Mouse (Mus musculus) cerebellum, adult (tissue): ENCODE data around the gene Taf12.
"Not testable (repeated sequence)": the region's sequence is repeated elsewhere in the genome, so short reads cannot be mapped to it uniquely, and the experiment has no call there.

Experiments used
- ATAC-seq: cut with Nextera tagmentation; 2 replicates; pipeline ENCODE4 v1.9.2; 2017; ENCODE audit warnings: mild to moderate bottlenecking, moderate library complexity, mixed read lengths; ENCODE audit not compliant: insufficient number of reproducible peaks, low FRiP score, low TSS enrichment

The Taf12 gene

GRCm38 (mm10) chr4:132268871-132269739 is 5.1 kb upstream of the Taf12 start:
- ATAC-seq: no peak

GRCm38 (mm10) chr4:132269740-132270560 is 4.2 kb upstream of the Taf12 start:
- ATAC-seq: peak; percentile 59; the same call in 1 of the 2 replicates

- no peak for ATAC-seq
Observed at GRCm38 (mm10) chr4:132273166-132273565, 1.0 kb upstream of the Taf12 start.

GRCm38 (mm10) chr4:132275949-132276348 is 1.8 kb downstream of the Taf12 start:
- ATAC-seq: no peak

GRCm38 (mm10) chr4:132288840-132289239 is 14.7 kb downstream of the Taf12 start:
- ATAC-seq: not testable (repeated sequence)

- ATAC-seq: no peak
Observed at GRCm38 (mm10) chr4:132291056-132291455, 16.9 kb downstream of the Taf12 start.

- no peak for ATAC-seq
Observed at GRCm38 (mm10) chr4:132291624-132292335, 17.6 kb downstream of the Taf12 start.

- no peak for ATAC-seq
Observed at GRCm38 (mm10) chr4:132292988-132293387, 18.8 kb downstream of the Taf12 start.

- no peak for ATAC-seq
Observed at GRCm38 (mm10) chr4:132293682-132294240, 19.6 kb downstream of the Taf12 start.

GRCm38 (mm10) chr4:132295696-132296390 is 21.7 kb downstream of the Taf12 start:
- ATAC-seq: no peak

- no peak for ATAC-seq
Observed at GRCm38 (mm10) chr4:132299849-132300248, 25.7 kb downstream of the Taf12 start.

GRCm38 (mm10) chr4:132301486-132301885 is 27.3 kb downstream of the Taf12 start:
- ATAC-seq: no peak

GRCm38 (mm10) chr4:132301965-132302938 is 28.1 kb downstream of the Taf12 start:
- no peak for ATAC-seq

- ATAC-seq: no peak
Observed at GRCm38 (mm10) chr4:132302939-132303479, 28.8 kb downstream of the Taf12 start, which contains the start of gene Rab42. Rab42 (minus strand) TSS chr4:132303385.

- not testable (repeated sequence) for ATAC-seq
Observed at GRCm38 (mm10) chr4:132303484-132303883, 29.3 kb downstream of the Taf12 start.

- no peak for ATAC-seq
Observed at GRCm38 (mm10) chr4:132305276-132305675, 31.1 kb downstream of the Taf12 start.

GRCm38 (mm10) chr4:132306004-132306403 is 31.8 kb downstream of the Taf12 start:
- ATAC-seq: no peak

- peak; percentile 99 for ATAC-seq
Observed at GRCm38 (mm10) chr4:132308437-132309139, 34.4 kb downstream of the Taf12 start.
